Mouse (Mus musculus): ENCODE measurements around the gene Gm20388.

The Gm20388 gene

DNA sequence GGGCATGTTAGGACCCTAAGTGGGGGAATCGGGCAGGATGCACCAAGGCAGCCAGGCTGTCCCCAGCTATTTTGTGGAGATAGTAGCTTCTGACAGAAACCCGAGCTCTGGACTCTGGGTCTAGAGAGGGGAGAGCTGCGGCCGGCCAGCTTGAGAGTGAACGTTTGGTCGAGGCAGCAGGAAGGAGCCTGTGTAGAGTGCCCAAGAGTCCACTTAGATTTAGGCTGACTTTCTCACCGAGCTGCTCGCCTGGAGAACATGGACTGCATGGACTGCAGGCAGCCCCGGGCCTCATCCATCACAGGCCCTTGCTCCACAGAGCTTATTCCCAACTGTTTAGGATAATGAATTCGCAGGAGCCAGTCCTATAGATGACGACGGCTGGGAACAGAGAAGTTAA, 639.8 kb downstream of the Gm20388 start:
- DNase-seq (ENCODE audit: low spot score) = no peak

DNA sequence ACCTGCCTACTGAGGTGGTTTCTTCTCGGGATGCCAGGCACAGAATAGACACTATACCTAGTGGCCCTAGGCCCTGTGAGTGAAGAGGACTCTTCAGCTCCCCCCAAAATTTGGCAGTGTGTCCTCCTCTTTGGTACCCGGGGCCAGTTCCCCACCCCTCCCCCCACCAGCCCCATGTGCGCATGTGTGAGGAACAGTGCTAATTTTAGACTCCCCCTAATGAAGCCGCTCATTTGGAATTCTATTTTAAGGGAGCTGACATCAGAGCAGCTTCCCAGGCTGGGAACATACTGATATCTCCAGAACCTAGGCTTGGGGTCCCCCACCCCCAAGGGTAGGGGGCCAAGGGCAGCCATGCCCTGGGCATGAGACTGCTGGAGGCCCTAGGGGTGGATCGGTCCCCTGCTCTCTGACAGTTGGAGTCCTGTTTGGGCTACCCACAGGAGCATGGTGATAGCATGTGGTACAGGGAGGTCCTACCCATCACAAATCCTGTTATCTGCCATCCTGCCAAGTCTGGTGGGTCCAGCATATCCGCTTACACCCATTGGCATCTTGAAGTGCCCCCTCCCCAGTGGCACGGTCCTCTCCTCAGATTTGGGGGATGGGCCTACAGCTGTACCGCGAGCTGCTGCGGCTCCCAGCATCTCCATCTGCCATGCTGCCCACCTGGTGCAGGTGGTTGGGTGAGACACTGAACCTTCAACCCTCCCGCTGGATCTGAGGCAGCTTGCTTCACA, 640.5 kb downstream of the Gm20388 start:
- no peak for DNase-seq (ENCODE audit: low spot score)

GRCm38 (mm10) chr8:120551677-120551980, 641.0 kb downstream of the Gm20388 start:
- no peak for DNase-seq (ENCODE audit: low spot score)

- DNase-seq (ENCODE audit: low spot score) = no peak
These were observed 641.9 kb downstream of the Gm20388 start for GRCm38 (mm10) chr8:120552509-120552908.

- DNase-seq (ENCODE audit: low spot score) = no peak
These were observed 642.9 kb downstream of the Gm20388 start for GRCm38 (mm10) chr8:120553441-120554123.

DNA sequence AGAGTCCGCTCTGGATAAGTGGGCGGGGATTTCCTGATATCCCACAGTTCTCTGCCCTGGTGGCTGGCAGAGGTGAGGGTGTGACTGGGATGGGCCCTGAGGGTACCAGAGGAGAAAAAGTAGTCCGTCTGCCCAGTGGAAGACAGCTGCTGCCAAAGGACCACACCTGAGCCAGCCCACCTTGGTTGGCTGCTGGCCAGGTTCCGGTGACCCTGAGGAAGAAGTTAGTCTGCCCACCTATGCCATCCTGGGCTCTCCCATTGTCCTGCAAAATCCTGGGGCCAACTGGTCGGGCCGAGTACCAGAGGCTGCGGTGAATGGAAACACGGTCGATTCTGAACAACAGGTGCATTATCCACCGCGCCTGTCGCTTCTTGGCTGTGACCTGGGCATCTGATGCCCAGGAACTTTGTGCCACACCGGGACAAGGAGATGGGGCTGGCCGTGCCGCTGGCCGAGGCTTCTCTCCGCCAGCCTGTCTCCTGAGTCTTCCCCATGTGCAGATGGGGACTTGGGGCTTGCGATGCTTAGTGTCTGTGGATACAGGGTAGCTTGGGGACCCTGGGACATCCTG, 643.9 kb downstream of the Gm20388 start:
- DNase-seq (ENCODE audit: low spot score) = no peak

DNA sequence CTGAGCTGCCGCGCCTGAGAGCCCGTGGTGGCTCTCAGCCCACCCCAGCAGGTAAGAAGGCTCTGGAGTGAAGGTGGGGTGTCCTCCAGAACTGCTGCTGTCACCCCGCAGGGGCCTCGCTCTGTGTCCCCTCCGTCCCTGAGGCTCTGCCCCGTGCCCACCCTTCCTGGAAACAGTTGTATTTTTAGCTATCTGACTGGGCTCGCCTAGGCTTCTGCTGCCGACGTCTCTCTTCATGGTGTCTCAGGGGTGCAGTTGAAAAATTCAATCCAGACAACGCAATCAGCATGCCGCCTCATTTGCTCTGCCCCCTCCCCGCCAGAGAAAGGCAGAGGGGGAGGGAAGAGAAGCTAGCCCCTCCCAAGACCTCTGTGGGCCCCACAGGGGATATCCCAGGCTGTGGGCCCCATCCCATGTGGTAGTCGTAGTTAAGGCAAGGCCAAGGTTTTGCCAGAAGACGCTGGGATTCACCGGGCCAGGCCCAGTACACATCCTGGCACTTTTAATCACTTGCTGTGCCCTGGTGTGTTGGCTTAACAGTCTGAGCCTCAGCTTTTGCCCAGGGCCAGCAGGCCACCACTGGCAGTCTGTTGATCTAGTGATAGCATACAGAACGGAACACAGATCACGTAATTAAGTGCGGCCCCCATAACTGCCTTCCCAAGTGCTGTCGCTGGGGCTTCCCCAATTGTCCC, 645.7 kb downstream of the Gm20388 start:
- no peak for DNase-seq (ENCODE audit: low spot score)

- DNase-seq (ENCODE audit: low spot score) = no peak
These were observed 646.7 kb downstream of the Gm20388 start for GRCm38 (mm10) chr8:120557170-120557965.

DNA sequence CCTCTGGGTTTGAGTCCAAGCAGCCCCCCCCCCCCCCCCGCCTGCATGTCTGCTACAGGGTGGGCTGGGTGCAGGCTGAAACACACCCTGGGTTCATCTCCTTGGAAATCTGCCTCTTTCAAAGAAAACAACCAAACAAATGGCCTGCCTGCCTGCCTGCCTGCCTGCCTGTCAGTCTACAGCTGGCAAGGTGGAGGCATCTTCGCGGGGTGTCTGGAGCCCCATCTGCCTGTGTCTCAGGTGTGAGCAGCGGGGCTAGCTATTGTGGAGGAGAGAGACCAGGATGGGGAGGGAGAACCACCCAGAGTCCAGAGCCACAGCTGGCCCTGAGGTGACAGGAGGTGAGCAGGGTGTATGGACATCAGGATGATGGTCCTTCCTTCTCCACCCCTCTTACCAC, 647.5 kb downstream of the Gm20388 start:
- DNase-seq (ENCODE audit: low spot score) = no peak

GRCm38 (mm10) chr8:120559654-120560053, 649.0 kb downstream of the Gm20388 start:
- no peak for DNase-seq (ENCODE audit: low spot score)

- DNase-seq (ENCODE audit: low spot score) = no peak
These were observed 649.9 kb downstream of the Gm20388 start for GRCm38 (mm10) chr8:120560535-120560934.

DNA sequence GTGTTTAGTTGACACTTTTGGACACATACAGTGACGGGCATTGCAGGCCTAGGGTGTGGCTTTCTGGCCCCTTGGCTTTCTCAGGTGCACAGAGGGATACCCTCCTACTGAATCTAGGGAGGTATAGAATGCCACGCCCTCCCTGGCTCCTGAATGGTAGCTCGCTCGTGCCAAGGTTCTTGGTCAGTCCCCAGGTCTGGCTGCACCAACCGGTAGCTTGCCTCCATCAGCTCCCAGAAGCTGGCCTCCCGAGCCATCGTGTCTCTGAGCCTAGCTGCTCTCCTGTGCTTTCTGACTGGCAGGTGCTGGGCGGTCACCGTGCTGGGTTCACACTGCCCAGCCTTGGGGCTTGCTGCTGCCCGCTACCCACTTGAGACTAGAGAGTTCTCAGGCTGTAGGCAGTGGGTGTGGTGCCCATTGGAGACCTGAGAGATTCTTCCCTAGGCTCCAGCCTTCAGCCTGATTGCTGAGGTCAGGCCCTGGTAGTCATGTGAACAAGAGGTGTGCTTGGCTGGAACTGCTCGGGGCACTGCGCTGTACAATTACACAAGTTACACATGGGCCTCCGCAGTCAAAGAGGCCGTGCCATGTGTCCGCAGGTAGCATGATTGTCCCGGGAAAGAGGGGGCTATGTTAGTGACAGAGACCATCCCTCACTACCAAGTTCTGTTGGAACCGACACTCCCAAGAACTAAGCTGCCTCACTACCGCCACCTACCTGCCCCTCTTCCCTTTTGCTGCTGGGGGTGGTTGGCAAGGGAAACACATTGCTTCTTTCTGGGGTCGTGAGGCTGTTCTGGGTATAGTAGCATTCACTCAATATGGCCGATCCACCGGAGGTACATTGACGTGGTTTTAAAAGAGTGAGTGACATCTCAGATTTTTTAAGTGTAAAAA, 651.1 kb downstream of the Gm20388 start:
- no peak for DNase-seq (ENCODE audit: low spot score)

DNA sequence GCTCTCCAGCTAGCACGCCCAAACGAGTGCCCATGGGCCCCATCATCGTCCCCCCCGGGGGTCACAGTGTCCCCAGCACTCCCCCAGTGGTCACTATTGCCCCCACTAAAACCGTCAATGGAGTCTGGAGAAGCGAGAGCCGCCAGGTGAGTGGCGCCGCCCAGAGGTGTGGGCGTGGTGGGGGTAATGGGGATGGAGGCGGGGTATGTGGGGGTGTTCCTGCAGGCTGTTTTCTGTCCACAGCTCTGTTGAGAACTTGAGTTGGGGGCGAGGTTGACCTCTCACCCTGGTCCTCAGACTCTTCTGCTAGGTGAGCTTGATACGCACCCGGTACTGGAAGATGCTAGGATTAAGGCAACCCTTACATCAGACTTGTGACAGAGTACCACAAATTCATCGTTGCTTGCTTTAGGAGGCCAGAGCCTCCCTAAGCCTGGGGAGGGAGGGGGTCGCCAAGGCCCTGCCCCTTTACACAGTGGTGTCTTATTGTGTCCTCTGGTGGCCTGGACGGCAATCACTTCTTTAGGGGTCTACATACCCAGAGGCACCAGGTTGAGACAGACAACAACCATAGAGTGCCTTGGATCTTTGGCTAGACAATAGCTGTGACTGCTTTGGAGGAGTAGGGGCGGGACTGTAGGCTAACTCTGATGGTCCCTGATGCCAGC, 652.2 kb downstream of the Gm20388 start:
- no peak for DNase-seq (ENCODE audit: low spot score)

GRCm38 (mm10) chr8:120563348-120563724, 652.7 kb downstream of the Gm20388 start:
- DNase-seq (ENCODE audit: low spot score) = no peak

- peak; percentile 76 for DNase-seq (ENCODE audit: low spot score)
These were observed 653.5 kb downstream of the Gm20388 start for GRCm38 (mm10) chr8:120563851-120564837.

DNA sequence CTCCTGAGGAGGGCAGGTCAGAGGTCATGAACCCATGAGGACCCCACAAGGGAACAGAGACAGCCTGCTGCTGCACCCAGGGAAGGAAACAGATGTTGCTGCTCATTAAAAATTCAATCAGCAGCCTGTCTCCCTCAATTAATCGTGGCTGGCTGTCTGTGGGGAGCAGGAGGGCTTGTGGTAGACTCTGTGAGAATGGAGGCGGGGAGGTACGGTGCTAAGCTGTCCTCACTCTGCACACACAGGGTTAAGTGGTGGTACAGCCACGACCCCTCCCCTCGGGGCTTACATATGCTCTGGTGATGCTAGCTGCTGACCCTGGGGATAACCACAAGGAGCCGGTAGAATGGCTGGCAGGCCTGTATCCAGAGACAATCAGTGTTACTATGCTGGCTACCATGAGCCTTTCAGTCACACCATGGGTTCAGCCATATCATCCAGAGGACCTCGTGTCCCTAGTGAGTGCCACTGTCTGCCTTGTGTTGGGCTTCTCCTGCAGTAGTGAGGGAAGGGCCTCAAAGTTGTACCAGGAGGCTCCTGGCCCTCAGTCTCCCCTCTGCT, 654.6 kb downstream of the Gm20388 start:
- no peak for DNase-seq (ENCODE audit: low spot score)

DNA sequence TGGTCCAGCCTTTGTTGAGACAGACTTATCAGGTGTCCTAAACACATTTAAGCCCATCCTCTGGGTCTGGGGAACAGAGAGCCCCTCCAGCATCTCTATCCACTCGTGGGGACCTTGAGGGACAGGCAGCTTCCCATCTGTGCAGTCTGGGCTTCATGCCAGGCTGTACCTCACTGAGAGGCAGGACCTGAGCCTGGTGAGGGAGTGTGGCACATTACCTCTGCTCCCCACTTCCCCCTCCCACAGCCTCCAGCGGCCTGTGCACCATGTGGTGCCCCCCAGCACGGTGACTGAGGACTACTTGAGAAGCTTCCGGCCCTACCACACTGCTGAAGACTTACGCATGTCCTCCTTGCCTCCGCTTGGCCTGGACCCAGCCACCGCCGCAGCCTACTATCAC, 656.0 kb downstream of the Gm20388 start:
- DNase-seq (ENCODE audit: low spot score) = no peak

DNA sequence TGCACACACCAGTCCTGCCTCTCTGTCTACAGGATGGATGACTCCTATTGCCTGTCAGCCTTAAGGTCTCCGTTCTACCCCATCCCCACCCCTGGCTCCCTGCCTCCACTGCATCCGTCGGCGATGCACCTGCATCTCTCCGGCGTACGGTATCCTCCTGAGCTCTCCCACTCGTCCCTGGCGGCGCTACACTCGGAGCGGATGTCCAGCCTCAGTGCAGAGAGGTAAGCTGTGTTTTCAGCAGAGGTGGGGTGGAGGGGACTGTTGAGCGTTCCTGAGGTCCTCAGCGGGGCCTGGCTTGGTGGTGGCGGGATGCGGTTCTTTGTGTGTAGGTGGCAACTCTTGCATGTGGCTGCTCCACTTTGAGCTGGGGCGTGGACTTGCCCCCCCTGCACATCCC, 657.1 kb downstream of the Gm20388 start:
- DNase-seq (ENCODE audit: low spot score) = peak; percentile 4
